Mouse (Mus musculus) Muller cell, postnatal 12 days (primary cell): ENCODE results near the gene 1600014C23Rik.

Source experiments
- DNase-seq: peaks from one replicate; pipeline ENCODE4 v3.0.0-alpha.2; 2015; ENCODE audit errors: inconsistent ontology term

The 1600014C23Rik gene

GRCm38 (mm10) chr17:45733735-45734301 is at the start of gene 1600014C23Rik:
Gene 1600014C23Rik (minus strand): TSS chr17:45733844.
- DNase-seq = peak; percentile 93

DNA sequence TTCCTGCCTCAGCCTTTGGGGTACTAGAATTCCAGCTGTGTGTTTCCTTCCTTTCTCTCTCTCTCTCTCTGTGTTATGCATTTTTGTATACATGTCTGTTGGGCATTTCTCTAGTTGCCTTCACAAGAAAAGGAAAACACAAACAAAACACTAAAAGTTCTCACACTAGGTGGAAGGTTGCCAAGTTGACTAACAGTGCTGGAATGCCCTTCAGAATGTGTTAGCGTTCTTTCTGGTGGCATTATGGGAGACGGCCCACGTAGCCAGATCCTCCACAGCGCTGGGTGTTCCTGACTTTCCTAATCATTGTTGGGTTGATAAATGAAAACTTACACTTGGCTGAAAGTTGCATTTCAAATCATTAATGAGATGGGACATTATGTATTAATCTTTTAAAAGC is 44.8 kb upstream of the 1600014C23Rik start:
- peak; percentile 82 for DNase-seq

GRCm38 (mm10) chr17:45777431-45777830 is 43.8 kb upstream of the 1600014C23Rik start:
- DNase-seq = no peak

GRCm38 (mm10) chr17:45776185-45776584 is 42.5 kb upstream of the 1600014C23Rik start:
- DNase-seq = no peak

DNA sequence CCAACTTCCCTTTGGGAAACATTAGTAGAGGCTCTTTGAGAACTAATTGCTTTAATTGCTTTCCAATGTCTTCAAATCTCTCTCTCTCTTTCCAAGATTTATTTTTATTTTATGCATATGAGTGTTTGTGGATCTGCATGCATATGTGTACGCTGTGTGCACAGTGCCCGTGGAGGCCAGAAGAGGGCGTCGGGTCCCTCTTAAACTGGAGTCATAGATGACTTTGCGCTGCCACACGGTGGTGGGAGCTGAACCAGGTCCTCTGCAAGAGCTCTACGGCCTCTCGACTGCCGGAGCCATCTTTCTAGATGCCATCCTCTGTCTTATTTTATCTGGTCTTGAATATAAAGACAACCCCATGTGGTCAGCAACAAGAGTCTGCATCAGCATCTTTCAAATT is 41.8 kb upstream of the 1600014C23Rik start:
- DNase-seq = no peak

- no peak for DNase-seq
Observed at GRCm38 (mm10) chr17:45772566-45772965, 38.9 kb upstream of the 1600014C23Rik start.

DNA sequence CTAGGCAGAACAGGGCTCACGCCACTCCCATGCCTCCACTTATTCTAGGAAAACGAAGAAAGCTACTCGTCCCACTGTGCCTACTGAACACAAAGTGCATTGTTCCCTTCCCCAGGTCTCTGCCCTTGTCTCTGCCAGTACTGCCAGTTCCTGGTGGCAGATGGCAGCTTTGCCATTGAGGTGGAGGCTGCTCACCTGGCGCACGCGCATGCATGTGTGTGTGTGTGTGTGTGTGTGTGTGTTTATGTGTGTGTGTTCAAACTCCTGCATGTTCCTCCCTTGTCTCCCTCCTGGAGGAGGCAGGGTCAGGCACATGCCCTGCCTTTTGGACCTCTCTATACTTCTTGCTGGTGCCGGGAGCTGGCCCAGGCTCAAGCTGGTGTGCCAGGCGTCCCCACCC is 38.5 kb upstream of the 1600014C23Rik start:
- DNase-seq = no peak

GRCm38 (mm10) chr17:45770441-45770840 is 36.8 kb upstream of the 1600014C23Rik start:
- no peak for DNase-seq

DNA sequence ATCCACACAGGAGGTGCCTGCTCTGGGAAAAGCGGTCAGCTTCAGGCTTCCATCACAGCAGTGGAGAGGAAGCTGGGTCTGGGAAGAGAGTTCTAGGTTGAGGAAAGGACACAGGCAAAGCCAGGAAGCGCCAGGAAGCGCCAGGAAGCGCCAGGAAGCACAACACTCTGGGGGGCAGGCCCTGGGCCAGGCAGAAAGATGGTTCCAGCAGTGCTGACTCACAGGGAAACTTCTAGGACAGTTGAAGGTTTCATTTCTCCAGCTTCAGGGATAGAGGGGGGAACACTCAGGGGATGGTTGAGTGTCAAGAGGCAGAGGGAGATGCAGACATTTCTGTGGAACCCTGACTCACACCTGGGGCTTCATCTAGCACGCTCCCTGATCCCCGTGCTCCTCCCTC is 36.2 kb upstream of the 1600014C23Rik start:
- peak; percentile 55 for DNase-seq

- DNase-seq = no peak
Observed at GRCm38 (mm10) chr17:45767536-45768146, 34.0 kb upstream of the 1600014C23Rik start.

DNA sequence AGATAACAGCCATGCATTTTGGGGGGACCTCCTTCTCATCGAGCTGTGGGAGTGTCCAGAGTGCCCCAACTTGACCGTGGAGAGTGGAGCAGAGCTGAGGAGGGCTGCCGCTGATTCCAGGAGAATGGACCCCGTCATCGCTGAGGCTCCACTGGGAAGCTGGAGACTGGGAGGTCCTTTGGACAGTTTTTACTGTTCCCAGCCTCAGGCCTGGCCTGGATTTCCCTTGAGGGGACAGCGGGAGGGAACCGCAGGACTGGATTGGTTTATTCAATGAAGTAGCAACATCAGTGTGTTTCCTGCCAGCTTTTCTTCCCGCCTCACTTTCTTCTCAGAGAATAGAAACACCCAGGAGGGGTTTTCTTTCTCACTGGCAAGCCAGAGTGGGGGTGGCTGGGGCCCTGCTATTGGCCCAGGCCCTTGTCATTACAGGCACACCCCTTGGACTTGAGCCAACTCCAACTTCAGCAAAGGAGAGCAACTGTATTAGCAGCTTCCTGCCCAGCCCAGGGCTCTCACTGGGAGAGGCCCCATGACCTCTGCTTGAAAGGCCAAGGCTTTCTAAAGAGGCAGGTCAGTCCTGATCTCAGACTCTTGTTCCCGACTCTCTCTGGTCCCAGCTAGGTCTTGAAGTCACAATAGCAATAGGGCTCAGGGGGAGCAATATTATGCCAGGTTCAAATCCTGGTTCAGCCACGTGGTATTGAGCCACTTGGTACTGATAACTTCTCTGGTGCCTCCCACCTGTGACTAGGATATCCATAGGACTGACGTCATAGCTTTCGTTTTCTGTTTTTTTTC is 33.3 kb upstream of the 1600014C23Rik start:
- peak; percentile 96 for DNase-seq

- DNase-seq = no peak
Observed at GRCm38 (mm10) chr17:45765914-45766313, 32.3 kb upstream of the 1600014C23Rik start.

- no peak for DNase-seq
Observed at GRCm38 (mm10) chr17:45763188-45763587, 29.5 kb upstream of the 1600014C23Rik start.

- DNase-seq = no peak
Observed at GRCm38 (mm10) chr17:45761902-45762301, 28.3 kb upstream of the 1600014C23Rik start.

- DNase-seq = no peak
Observed at GRCm38 (mm10) chr17:45760965-45761645, 27.5 kb upstream of the 1600014C23Rik start.

GRCm38 (mm10) chr17:45759751-45760150 is 26.1 kb upstream of the 1600014C23Rik start:
- DNase-seq = no peak

GRCm38 (mm10) chr17:45758808-45759207 is 25.2 kb upstream of the 1600014C23Rik start:
- no peak for DNase-seq

GRCm38 (mm10) chr17:45757932-45758331 is 24.3 kb upstream of the 1600014C23Rik start:
- DNase-seq = no peak

DNA sequence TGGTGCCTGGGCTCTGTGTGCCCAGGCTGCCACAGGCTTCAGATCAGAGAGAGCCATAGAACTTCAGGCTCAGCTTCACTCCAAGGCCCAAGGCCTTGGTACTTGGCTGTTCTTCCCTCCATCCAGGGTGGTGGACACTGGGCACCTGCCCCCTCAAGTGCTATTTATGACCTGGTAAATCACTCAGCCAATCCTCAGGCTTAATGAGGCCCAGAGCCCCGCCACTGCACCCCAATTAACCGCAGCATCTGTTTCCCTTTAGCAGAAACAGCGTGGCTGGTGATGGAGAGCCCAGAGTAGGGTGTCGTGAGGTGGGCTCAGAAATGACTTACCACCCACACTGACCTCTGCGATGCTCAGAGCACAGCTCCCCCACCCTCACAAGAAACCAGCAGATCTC is 23.2 kb upstream of the 1600014C23Rik start:
- no peak for DNase-seq

DNA sequence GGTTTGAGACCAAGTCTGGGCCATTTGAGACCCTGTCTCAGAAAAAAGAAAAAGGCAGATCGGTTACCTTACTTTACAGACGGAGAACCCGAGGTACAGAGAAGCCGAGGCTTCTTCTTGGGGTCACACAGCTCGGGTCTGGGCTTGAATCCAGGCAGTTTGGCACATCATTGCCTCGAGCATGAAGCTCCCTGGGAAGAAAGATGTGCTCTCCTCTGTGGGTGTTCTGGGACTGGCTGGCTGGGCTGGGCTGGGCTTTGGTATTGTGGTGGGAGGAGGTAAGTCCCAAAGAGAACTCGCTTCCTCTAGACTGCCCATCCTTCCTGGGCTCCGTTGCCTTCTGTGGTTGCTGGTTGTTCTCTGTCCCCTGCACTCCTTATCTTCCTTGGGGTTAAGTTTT is 22.7 kb upstream of the 1600014C23Rik start:
- no peak for DNase-seq

- DNase-seq = peak; percentile 51
Observed at GRCm38 (mm10) chr17:45754186-45754862, 20.7 kb upstream of the 1600014C23Rik start.

DNA sequence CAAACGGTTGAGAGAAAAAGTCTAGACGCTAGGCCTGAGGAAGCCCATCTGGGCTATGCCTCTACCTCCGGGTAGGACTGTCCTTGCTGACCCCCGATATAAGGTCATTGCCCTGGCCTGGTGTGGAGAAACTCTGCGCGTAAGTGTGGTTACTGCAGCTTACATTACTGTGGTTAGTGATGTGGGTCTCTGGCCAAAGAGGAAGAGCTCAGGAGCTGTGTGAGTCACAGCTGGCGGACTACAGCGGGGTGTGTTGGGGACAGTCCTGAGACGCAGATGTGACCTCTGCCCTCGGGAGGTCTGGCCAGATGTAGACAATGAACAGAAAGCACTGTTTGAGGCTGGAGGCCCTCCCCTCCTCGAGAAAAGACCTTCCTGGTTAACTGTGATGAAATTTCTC is 19.0 kb upstream of the 1600014C23Rik start:
- DNase-seq = peak; percentile 80
